Mouse (Mus musculus) kidney, adult 2 months (tissue): Measurements from ENCODE around the gene Bex1.

ENCODE experiments used
- CTCF ChIP-seq: fragments of 200-500 bp; conservative IDR thresholded peaks from 2 replicates; pipeline ENCODE4 v1.5.1; 2011; ENCODE audit warnings: low read depth, mild to moderate bottlenecking, control low read depth, low read length, moderate library complexity, mixed read lengths; ENCODE audit not compliant: insufficient read depth, insufficient read length
- POLR2A ChIP-seq: fragments of 200-500 bp; IDR thresholded peaks from one replicate; pipeline ENCODE4 v1.6.1; 2011; ENCODE audit warnings: low read depth, low read length, control low read depth

- TF ChIP-seq CTCF (no peak), POLR2A (no peak)
These were observed 44.7 kb downstream of the Bex1 start for GRCm38 (mm10) chrX:136170625-136171024.
